Mouse (Mus musculus) small intestine, adult 2 months (tissue): ENCODE results near the gene Phlda1. TPM values are rescaled to one million over a fixed set of nuclear protein-coding genes. Genes with fewer than 3 reads are reported as not detected.
A peak's percentile ranks its signal among the peaks of the same experiment; 100 is the strongest.

ENCODE experiments used
- H3K27ac ChIP-seq: fragments of 200-500 bp; 2 replicates; pipeline ENCODE4 v1.5.1; 2012; ENCODE audit warnings: low read depth, low read length, control low read depth, inconsistent platforms; ENCODE audit not compliant: insufficient read depth
- H3K27me3 ChIP-seq: fragments of 200-500 bp; 2 replicates; pipeline ENCODE4 v1.6.1; 2012; ENCODE audit warnings: mild to moderate bottlenecking, moderate library complexity, low read length, inconsistent platforms; ENCODE audit not compliant: control insufficient read depth, insufficient read depth
- H3K36me3 ChIP-seq: fragments of 200-500 bp; 2 replicates; pipeline ENCODE4 v1.6.1; 2012; ENCODE audit warnings: mild to moderate bottlenecking, low read length, control low read depth, inconsistent platforms; ENCODE audit not compliant: control insufficient read depth, insufficient read depth
- H3K4me1 ChIP-seq: fragments of 200-500 bp; 2 replicates; pipeline ENCODE4 v1.6.1; 2012; ENCODE audit warnings: low read length, inconsistent platforms, mixed read lengths; ENCODE audit not compliant: control insufficient read depth, insufficient read depth, insufficient read length
- H3K4me3 ChIP-seq: fragments of 200-500 bp; 2 replicates; pipeline ENCODE4 v1.5.1; 2012; ENCODE audit warnings: low read depth, mild to moderate bottlenecking, control low read depth, inconsistent platforms, low read length, moderate library complexity
- CTCF ChIP-seq: fragments of 200-500 bp; IDR thresholded peaks from 2 replicates; pipeline ENCODE4 v1.5.1; 2012; ENCODE audit warnings: low read depth, mild to moderate bottlenecking, control low read depth, inconsistent platforms, low read length, moderate library complexity, mixed read lengths; ENCODE audit not compliant: insufficient replicate concordance, insufficient read length; ENCODE audit errors: extremely low read depth
- POLR2A ChIP-seq: fragments of 200-500 bp; IDR thresholded peaks from 2 replicates; pipeline ENCODE4 v1.6.1; 2012; ENCODE audit warnings: low read depth, mild to moderate bottlenecking, control low read depth, inconsistent platforms, low read length, moderate library complexity
- WGBS: fragments of 180-500 bp; shearing (Covaris S2); methylation state at CpG from one replicate; pipeline ENCODE4 v1.1.7; 2018; 5-methylcytosine and 5-hydroxymethylcytosine counted together
- polyA plus RNA-seq: library from polyadenylated mRNA; depleted of rRNA; stranded (reverse); fragments of >200 nt; gene quantifications from 2 replicates; pipeline ENCODE4 v1.2.3, GENCODE M21; 2012

Gene Phlda1
- polyA plus RNA-seq, 1 experiment = 31.8 TPM

- WGBS = 75% methylated on average over 9 of the region's 9 CpGs
- TF ChIP-seq CTCF (no peak), POLR2A (no peak)
- Histone ChIP-seq H3K4me3 (no peak overlapping the region), H3K4me1 (peaks cover 2% of the 10 kb centered on the region; the same call in 1 of the 2 replicates), H3K27me3 (peaks cover 5% of the 10 kb centered on the region; the same call in 1 of the 2 replicates), H3K36me3 (no peaks in the 10 kb centered on the region), H3K27ac (no peak overlapping the region)
Measured at GRCm38 (mm10) chr10:111471166-111471565, 34.9 kb upstream of the Phlda1 start.

- H3K4me1 ChIP-seq = peaks cover 2% of the 10 kb centered on the region; the same call in 1 of the 2 replicates
- TF ChIP-seq CTCF = peak; percentile 7; the same call in 1 of the 2 replicates
- TF ChIP-seq POLR2A = 0 out of 2 replicates have a peak, but pooled peaks have one; percentile 18
- H3K36me3 ChIP-seq = no peaks in the 10 kb centered on the region
- H3K27me3 ChIP-seq = peaks cover 5% of the 10 kb centered on the region; the same call in 1 of the 2 replicates
- H3K4me3 ChIP-seq = peak within 1 kb of the TSS; percentile 84
- no peak within 1 kb of the TSS; the same call in 1 of the 2 replicates for H3K27ac ChIP-seq
- WGBS = 4% methylated on average over 76 of the region's 80 CpGs
Measured at GRCm38 (mm10) chr10:111472686-111473510, 33.2 kb upstream of the Phlda1 start, which contains the start of gene Nap1l1. Gene Nap1l1 (plus strand): TSS chr10:111473223.

DNA sequence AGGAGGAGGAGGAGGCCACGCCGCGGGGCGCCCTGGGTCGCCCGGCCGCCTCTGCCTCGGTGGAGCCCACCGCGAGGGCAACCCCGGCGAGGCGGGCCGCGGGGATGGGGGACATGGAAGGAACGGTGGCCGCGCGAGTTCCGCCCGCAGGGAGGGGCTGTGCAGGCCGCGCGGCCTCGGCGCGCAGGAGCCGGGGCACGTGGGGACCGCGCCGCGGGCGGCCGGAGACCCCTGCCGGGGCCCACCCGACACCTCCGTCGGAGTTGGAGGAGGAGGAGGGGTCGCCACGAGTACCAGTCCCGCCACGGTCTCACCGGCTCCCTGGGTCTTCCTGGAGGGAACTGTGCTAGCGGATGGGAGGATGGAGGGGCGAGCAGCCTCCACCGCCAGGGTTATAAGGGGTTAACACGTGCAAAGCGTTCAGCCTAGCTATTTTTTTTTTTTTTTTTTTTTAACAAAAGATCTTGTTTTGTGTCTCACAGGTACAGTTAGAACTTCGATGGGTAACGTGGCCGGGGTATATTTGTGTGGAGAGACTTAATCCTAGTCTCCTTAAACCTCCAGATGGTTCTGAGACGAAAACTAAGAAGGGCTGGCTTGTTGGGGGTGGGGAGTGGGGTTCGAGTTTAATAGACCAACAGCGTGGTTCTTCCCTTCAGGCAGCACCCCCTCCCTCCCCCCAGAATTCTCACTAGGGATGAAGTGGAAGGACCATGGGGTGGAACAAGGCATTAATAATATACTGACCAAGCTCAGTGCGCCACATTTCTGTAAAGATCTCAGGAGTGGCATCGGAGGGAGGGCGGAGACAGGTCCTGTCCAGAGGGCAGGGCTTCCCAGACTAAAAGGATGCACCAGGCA is 32.3 kb upstream of the Phlda1 start:
- no peak for TF ChIP-seq CTCF
- no peak for TF ChIP-seq POLR2A
- no peak overlapping the region; the same call in 1 of the 2 replicates for H3K27ac ChIP-seq
- H3K4me1 ChIP-seq = peaks cover 2% of the 10 kb centered on the region; the same call in 1 of the 2 replicates
- peaks cover 5% of the 10 kb centered on the region; the same call in 1 of the 2 replicates for H3K27me3 ChIP-seq
- H3K36me3 ChIP-seq = no peaks in the 10 kb centered on the region
- H3K4me3 ChIP-seq = peak overlapping the region; percentile 84
- 2% methylated on average over 57 of the region's 58 CpGs for WGBS

DNA sequence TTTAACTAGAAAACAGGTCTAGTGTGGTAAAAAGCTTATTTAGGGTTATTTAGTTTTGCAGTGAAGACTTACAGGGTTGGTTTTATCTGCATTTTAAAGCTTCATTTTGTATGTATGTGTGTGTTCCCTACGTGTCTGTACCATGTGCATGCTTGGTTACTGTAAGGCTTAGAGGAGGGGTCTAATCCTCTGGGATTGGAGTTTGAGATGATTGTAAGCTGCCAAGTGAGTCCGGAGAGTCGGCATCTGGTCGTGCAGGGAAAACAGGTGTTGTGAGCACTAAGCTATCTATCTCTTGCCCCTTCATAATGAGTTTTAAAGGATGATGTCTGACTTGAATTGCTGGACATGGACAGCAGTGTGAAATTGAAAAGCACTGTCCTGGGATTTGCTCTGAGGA is 29.8 kb upstream of the Phlda1 start:
- 72% methylated on average over 4 of the region's 4 CpGs for WGBS

GRCm38 (mm10) chr10:111476989-111477510 is 29.0 kb upstream of the Phlda1 start:
- Histone ChIP-seq H3K4me1 (peaks cover 2% of the 10 kb centered on the region; the same call in 1 of the 2 replicates), H3K27me3 (peaks cover 2% of the 10 kb centered on the region; the same call in 1 of the 2 replicates), H3K27ac (no peak overlapping the region), H3K4me3 (no peak overlapping the region), H3K36me3 (no peaks in the 10 kb centered on the region; the same call in 1 of the 2 replicates)
- TF ChIP-seq CTCF (no peak), POLR2A (no peak)
- 77% methylated on average over 6 of the region's 6 CpGs for WGBS

More for the DNA sequence above, 29.8 kb upstream of the Phlda1 start:
- no peak overlapping the region for H3K4me3 ChIP-seq
- TF ChIP-seq POLR2A = no peak
- no peak for TF ChIP-seq CTCF
- H3K27ac ChIP-seq = no peak overlapping the region
- peaks cover 2% of the 10 kb centered on the region; the same call in 1 of the 2 replicates for H3K4me1 ChIP-seq
- no peaks in the 10 kb centered on the region; the same call in 1 of the 2 replicates for H3K36me3 ChIP-seq
- peaks cover 5% of the 10 kb centered on the region; the same call in 1 of the 2 replicates for H3K27me3 ChIP-seq

- TF ChIP-seq POLR2A (no peak), CTCF (no peak)
- H3K27me3 ChIP-seq = no peaks in the 10 kb centered on the region
- 90% methylated on average over 5 of the region's 5 CpGs for WGBS
Measured at GRCm38 (mm10) chr10:111479599-111479998, 26.5 kb upstream of the Phlda1 start.

More at GRCm38 (mm10) chr10:111479599-111479998, 26.5 kb upstream of the Phlda1 start:
- Histone ChIP-seq H3K27ac (no peak overlapping the region), H3K4me1 (no peaks in the 10 kb centered on the region), H3K4me3 (no peak overlapping the region), H3K36me3 (peaks cover 2% of the 10 kb centered on the region)
